Mouse (Mus musculus): Measurements from ENCODE around the gene Ghrh.
"Not testable (repeated sequence)": the region's sequence is repeated elsewhere in the genome, so short reads cannot be mapped to it uniquely, and the experiment has no call there.

The Ghrh gene

DNA sequence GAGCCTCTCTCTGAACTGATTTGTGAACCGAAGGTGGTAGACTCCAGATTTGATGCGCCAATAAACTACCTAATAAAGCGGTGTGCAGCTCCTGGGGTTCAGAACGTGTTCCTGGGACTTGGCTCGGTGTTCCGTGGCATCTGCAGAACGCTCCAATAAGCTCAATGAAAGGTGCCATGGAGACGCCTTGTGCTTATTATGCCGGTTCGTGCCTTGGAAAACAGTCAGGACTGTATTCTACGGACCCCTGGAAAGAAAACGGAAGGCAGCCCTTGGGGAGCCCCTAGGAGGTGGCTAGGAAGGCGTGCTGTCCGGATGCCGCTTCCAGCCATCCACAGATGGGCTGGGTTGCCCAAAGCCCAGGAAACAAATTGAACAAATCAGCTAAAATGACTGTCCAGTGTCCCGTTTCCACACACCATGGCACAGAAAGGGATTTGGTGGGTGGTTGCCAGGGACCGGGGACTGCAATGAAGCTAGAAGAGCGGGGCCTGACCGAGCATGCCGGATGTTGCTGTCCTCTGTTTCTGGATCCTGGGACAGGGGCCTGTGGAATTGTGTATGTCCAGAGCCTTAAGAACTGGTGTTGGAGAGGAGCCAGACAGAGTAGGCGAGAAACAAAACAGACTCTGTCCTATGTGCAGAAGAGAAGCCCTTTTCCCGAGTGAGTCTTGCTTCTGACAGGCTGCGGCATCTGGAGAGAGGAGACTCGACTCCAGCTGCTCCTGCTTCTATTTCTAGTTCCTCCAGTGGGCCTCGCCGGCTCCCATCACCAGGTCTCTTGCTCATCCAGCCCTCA lies at the start of gene Ghrh:
Gene Ghrh (minus strand): TSS at position 146 of the 799 bp plus-strand sequence.
- peak; percentile 10 for DNase-seq (ENCODE audit: low read depth)

DNA sequence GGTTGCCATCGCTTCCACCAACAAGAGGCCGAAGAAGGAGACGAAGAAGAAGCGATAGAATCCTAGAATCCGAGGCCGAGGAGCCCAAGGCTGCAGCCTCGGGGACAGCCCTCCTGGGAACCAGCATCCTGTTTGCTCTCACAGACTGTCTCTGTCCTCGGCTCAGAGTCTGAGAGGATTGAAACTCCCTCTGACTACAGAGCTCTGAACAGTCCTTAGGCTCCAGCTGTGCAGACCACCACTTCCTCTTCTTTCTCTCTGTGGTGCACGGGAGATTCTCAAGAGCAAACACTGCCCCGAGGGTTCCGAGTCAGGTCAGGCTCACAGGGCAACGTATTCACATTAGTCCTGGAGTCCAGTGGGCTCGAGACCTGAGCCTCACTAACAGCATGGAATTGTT lies 48.7 kb upstream of the Ghrh start:
- no peak for DNase-seq (ENCODE audit: low read depth)

DNA sequence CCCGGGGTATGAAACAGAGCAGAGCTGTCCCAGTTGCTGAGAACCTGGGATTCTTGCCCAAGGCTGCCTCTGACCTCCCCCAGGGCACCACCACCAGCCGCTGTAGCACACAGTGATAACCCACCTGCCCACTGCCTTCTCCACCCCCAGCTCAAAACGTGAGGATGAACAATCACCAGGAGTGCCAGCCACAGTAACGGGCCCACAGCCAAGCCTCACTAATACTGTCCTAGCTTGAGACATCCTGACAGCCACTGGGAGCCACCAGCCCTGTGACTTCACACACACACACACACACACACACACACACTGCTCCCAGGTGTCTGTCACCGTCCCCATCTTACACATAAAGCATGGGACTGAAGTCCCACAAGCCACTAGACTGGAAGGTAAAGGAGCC lies 48.1 kb upstream of the Ghrh start:
- no peak for DNase-seq (ENCODE audit: low read depth)

DNA sequence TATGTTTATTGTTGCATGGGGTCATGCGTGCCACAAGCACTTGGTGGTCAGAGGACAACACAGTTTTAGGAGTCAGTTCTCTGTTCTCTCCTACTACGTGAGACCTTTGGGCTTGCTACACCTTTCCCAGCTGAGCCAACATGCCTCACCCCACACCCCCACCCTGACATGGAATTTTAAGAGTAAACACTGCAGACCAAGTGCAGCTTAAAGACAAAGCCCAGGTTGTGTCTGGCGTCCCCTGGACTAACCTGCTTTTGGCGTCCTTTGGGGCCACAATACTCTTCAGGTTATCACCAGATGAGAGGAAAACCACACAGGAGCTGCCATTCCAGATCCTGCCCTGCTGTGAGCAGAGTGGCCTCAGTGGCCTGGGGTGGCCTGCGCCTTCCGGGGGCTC lies 47.6 kb upstream of the Ghrh start:
- no peak for DNase-seq (ENCODE audit: low read depth)

DNA sequence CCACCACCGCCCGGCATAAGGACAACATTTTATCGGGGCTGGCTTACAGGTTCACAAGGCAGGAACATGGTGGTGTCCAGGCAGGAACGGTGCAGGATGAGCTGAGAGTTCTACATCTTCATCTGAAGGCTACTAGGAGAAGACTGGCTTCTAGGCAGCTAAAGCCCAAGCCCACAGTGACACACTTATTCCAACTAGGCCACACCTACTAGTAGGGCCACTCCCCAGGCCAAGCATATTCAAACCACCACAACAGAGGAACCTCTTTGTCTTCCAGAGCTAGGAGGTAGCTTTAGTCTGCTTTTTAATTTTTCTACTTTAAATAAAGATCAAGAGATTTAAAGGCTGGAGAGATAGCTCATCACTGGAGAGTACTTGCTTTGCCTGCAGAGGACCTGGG lies 46.2 kb upstream of the Ghrh start:
- no peak for DNase-seq (ENCODE audit: low read depth)

DNA sequence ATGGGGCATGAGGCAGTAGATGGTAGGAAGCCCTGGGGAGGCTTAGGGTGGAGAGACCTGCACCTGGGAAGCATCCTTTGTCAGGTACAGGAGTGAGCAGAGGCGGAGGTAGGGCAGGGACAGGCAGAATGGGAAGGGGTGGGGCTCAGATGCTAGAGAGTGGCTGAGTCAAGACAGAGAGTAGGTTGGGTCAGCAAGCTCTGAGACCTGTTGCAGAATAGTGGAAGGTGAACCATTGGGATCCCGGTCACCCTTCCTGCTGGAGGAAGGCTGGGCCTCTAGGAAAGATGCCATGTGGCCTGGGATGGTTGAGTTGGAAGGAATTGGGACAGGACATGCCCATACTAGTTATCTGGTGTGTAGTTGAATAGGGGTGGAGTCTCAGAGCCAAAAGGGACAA lies 45.0 kb upstream of the Ghrh start:
- no peak for DNase-seq (ENCODE audit: low read depth)

DNA sequence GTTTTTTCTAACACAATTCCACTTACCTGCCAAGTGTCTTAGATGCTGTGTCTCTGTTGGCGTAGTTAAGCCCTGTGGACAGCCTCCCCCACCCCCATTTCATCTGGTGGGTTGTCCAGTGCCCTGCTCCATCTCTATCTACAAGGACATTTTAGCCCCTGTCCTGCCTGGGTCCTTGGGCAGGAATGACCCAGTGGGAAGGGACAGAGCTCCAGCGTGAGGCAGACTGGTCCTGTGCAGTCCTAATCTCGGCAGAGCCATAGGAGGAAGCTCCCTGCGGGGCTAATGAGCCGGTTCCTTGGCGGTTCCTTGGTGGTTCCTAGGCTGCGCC lies 42.2 kb upstream of the Ghrh start:
- no peak for DNase-seq (ENCODE audit: low read depth)

DNA sequence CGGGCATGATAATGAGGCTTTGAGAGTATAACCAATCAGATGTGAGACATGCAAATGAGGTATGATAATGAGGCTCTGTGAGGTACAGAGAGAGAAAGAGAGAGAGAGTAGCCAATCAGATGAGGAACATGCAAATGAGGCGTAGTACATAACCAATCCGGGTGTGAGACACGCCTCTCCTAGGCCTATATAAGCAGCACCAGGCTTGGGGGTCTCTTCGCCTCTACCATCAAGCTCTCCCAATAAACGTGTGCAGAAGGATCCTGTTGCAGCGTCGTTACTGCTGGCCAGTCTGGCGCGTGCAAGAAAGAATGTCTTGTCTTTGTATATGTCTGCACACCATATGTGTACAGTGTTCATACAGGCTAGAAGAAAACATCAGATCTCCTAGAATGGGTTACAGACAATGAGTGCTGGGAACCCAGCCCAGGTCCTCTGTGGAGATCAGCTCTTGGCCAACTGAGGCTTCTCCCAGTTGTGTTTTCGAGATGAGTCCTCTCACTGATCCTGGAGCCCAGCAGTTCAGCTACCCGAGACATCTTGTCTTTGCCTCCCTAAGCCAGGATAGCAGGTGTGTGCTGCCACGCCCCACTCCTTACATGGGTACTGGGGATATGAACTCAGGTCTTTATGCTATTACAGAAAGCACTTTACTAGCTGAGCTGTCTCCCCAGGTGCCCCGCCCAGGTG lies 41.7 kb upstream of the Ghrh start:
- DNase-seq (ENCODE audit: low read depth) = not testable (repeated sequence)

DNA sequence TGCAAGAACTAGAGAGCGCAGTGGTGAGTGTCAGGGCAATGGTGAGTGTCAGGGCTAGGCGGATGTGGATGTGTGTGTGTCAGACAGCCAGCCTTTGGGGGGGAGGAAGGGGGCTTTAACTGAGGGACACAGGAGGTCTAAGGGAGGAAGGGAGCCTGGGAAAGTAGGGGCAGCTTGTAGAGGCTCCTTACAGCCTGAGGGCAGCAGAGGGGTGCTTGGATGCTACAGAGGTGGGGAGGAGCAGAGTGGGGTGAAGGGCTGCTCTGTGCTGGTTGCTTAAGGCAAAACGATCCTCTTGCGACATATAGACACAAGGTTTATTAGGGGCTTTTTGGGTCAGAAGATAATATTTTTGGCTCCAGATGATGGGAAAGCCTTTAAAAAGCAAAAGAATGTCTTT lies 37.5 kb upstream of the Ghrh start:
- DNase-seq (ENCODE audit: low read depth) = no peak

DNA sequence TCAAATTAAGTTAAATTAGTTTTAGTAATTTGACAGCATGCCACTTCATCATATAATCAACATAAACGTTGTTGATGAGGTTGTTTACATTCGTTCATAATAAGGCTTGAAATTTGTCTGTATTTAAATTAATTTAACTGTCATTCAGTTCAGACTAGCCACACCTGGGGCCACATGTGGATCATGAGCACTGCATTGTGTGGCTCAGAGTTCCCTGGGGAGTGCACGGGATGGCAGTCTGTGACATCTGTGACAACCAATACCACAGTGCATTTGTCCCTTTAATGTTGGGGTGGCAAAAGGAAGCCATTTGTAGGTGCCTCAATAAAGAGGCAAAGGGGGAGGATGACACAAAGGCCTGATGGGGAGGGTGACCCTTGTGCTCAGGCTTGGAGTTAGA lies 29.7 kb upstream of the Ghrh start:
- DNase-seq (ENCODE audit: low read depth) = no peak

DNA sequence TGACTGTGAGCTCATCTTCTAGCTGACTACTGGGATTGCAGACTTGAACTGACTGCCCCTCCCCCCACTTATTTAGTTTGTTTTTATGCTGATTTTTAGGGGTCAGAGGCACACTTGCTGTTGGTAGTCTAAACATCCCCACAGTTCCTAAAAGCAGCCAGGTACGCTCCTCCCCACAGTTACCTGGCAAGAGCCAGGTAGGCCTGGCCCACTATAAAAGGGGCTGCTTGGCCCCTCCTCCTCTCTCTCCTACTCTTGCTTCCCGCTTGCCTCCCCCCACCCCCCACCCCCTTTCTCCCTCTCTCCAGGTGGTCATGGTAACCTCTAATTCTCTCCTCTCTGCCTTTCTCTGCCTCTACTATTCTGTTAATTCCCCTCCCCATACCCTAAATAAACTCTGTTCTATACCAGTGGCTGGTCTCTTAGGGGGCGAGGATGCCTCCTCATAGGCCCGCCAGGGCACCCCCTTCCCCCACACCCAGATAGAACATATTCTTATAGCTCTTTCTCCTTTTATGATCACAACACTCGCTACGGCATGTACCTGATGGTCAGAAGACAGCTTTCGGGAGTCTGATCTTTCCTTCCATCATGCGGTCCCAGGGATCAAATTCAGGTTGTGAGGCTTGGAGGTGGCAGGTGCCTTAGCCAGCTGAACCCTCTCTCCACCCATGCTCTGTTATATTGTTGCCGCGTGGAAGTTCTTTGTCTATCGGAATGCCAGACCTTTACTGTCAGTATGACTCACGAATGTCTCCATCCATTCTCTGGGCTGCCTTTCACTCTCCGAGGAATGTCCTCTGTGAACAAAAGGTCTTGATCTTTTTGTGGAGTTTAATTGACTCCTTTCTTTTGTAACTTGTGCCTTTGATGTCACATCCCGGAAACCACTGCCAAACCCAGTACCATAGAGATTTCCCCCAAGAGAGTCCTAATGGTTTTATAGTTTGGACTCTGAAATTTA lies 28.8 kb upstream of the Ghrh start:
- DNase-seq (ENCODE audit: low read depth) = no peak

DNA sequence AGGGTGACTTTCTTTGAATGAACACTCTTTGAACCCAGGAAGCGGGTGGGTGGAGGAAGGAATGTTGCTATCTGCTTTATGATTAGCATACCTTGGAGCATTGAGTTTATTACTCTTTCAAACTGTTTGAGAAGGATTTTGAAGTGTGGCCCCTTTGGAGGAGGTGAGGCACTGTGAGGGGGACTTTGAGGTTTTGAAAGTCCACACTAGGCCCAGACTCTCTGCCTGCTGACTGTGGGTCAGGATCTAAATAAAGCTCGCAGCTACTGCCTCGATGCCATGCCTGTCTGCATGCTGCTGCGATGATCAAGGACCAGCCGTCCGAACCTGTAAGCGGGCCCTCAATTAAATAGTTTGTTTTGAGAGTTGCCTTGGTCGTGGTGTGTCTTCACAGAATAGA lies 27.7 kb upstream of the Ghrh start:
- DNase-seq (ENCODE audit: low read depth) = no peak

DNA sequence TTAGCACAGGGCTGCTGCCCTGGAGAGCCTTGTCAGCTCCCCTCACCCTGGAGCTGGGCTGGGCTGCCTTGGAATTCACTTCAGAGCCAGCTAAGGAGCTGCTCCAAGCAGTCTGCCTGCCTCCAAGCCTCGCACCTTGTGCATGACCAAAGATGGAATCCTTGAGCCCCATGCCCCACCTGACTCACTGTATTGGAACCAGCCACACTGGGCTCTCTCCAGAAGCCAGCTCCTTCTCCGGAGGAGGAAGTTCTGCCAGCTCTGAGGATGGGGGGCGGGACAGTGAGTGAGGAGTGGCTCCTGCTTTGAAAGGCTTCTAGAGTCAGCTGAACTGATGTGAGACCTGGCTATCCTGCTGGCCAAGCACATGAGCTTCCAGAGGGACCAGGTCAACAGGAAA lies 26.4 kb upstream of the Ghrh start:
- DNase-seq (ENCODE audit: low read depth) = peak; percentile 46

DNA sequence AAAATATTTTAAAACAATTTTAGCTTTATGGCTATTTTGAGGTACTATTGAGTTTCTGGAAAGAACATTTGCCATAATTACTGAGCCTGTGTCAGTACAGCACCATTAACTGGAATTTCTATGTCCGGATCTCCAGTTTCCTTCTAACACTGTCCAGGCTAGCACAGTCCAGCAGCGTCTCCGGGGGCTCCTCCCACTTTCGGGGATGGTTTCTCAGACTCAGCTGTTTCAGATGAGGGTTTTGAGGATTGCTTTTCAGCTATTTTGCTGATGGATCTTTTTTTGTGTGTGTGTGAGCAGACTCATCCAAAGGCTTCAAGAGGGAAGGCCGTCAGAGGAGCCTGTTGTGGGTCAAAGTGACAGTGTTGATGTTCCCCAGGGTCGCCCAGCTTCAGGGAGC lies 24.4 kb upstream of the Ghrh start:
- no peak for DNase-seq (ENCODE audit: low read depth)

DNA sequence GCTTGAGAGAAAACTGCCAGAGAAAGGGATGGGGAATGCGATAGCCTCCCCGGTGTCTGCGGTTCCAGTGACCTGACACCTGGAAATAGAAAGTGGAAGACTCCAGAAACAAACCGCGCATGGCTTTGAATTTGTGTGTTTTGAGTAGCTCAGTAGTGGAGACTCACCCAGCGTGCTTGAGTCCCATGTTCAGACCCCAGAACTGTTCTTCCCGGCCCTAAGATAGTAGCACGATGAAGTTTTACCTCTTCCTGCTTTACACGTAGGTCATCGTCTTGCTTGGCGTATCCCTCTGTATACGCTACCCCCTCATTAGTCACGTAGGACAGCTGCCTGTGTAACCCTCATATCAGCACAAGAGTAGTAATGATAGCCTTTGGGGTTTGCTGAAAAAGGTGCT lies 20.7 kb upstream of the Ghrh start:
- no peak for DNase-seq (ENCODE audit: low read depth)

DNA sequence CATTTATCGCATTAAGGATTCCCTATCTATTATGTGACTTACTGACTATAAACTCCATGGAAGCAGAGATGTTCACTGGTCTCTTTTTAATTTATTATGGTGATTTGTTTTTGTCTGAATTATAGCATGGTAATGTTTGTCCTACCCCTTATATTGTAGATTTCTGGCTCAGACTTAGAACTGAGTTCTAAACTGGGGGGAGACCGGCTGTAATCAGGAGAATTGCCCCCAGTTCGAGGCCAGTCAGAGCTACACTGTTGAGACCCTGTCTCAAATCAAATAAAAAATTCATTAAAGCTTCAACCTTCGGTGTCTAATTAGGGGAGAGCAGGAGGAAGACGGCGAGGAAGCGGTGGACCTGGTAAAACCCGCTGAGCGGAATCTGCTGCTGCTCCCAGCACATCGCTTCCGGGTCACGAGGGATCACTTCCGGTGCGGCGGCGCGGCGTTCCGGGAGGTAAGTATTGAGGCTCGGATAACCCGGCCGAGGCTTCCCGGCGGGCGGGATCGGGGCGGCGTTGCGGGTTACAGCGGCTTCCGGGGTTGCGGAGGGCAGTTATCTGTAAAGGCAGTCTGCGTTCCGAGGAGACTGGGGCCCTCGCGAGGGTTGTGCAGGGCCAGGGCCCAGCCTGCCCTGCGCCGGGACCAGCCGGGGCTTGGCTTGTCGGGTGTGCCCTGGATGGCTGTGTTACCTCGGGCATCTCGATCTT lies 20.0 kb upstream of the Ghrh start, which contains the start of gene Manbal:
Gene Manbal (plus strand): TSS at position 411 of the 710 bp plus-strand sequence.
- DNase-seq (ENCODE audit: low read depth) = peak; percentile 49

DNA sequence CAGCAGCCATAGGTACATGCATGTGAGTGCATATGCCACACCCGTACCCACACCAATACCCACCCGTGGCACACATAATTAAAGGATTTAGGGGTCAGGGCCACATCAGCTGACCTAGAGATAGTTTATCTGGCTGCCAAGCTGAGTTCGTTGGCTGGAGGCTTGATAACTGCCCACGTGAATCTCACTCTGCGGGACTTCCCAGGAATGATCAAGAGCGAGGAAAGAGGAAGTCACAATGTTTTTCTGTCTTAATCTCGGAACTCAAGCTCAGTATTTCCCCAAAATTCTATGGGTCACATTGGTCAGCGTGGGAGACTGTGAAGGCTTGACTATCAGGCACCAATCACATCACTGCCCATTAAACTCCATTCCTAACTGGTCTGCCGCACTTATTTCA lies 19.5 kb upstream of the Ghrh start:
- DNase-seq (ENCODE audit: low read depth) = no peak

DNA sequence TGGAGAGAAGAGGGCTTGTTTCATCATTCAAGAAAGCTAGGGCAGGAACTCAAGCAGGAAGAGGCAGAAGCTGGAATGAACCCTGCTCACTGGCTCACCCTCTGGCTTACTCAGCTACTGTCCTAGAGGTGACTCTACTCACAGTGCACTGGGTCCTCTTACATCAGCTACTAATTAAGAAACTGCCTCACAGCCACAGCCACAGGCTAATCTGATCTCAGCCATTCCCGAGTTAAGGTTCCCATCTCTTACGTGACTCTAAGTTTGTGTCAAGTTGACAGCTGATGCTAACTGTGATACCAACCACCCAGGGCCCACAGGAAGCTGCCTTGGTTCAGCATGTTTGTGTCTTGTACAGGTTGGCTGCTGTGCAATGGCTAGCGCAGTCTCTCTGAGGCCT lies 15.7 kb upstream of the Ghrh start:
- DNase-seq (ENCODE audit: low read depth) = no peak

DNA sequence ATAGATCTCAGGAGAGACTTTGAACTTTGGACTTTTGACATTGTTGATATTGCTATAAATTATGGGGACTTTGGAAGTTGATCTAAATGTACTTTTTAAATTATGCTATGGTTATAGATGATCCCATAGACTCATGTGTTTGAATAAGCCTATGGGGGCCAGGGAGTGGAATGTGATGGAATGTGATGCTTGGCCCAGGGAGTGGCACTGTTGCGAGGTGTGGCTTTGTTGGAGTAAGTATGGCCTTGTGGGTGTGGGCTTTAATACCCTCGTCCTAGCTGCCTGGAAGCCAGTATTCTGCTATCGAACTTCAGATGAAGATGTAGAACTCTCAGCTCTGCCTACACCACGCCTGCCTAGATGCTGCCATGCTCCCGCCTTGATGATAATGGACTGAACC lies 12.7 kb upstream of the Ghrh start:
- no peak for DNase-seq (ENCODE audit: low read depth)

DNA sequence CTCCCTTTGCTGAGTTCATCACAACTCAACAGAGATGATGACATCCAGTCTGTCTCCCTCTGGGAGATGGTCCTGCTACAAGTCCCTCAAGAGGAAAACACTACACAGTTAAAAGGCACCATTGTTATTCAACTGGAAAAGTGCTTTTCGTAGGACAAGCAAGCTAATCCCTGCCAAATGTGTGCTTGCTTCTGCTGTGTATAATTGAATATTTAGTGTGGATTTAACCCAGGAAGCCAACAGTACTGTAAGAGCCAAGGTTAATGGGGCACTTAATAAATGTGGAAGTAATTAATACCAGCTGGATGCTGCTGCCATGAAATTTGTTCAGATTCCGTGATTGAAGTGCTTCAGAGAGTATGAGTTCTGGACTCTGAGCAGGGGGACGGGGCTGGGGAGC lies 6.8 kb upstream of the Ghrh start:
- DNase-seq (ENCODE audit: low read depth) = no peak

DNA sequence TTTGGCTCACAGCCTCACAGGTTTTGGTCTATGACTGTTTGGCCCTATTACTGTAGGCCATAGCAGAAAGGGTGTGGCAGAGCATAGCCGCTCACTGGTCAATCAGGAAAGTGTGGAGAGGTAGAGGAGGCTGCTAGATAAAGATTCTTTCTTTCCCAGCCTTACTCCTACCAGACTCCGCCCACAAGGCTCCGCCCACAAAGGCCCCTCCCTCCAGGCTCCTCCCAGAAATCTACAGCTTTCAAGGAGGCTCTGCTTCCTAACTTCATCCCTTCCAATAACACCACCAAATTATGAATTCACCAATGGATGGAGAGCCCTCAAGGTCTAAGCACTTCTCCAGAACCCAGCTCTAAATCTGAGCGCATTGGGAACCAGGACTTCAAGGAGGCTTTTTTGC lies 5.9 kb upstream of the Ghrh start:
- DNase-seq (ENCODE audit: low read depth) = no peak

DNA sequence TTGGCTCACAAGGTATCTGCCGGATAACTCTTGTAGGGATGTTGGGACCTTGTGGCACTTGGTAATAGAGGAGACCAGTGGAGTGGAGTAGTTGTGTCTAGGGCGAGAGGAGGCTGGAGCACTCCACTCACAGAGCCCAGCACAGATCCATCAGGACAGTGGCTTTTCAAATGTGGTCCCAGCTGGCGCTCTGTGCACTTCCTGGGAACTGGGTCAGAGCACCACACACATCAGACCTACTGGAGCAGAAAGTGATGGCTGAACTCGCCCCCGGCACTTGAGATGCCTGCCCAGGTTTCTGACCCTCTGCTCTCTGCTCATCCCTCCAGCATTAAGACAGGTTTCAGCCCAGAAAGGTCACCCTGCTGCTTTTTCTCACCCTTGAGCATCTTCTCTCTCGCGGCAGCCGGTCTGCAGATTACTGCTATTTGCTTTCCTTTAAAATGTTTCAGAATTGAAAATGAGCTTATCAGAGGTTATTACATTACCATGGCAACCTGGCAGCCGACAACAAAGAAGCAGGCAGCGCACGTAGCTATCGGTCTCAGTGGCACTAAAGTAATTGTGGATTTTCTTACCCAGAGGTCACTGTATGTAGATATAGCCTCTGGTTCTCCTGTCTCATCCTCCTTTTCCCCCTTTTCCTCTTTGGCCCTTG lies 1.9 kb upstream of the Ghrh start:
- DNase-seq (ENCODE audit: low read depth) = no peak
